Mouse (Mus musculus): ENCODE measurements at regions not wholly inside any gene's neighbourhood (a gene's known extent, or its start where the extent isn't known, plus 50 kb on each side); places are given as distances from the start of the nearest gene placed in this dataset.

DNA sequence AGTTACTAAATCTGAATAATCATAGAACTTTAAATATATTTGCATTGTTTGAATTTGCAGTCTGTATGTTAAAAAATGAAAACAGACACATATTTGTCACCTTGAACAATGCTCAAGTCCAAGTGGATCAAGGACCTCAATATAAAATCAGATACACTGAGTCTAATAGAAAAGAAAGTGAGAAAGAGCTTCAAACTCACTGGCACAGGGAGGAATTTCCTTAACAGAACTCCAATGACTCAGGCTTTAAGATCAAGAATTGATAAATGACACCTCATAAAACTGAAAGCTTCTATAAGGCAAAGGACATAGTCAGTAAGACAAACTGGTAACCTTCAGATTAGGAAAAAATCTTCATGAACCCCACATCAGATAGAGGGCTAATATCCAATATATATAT lies 161.8 kb upstream of the Cdh9 start:
- H3K27me3 ChIP-seq (replicated peaks; ENCODE audit: control insufficient read depth, insufficient read depth, low read length) = no peaks in the 10 kb centered on the region
- no peaks in the 10 kb centered on the region for H3K36me3 ChIP-seq (ENCODE audit: control insufficient read depth, insufficient read depth)
- no peaks in the 10 kb centered on the region for H3K9me3 ChIP-seq (ENCODE audit: control insufficient read depth)
- ATAC-seq = peak; percentile 59
- no peak for TF ChIP-seq CTCF (IDR thresholded peaks at IDR 0.05; ENCODE audit: low read depth)
- no peak overlapping the region for H3K4me2 ChIP-seq (replicated peaks; ENCODE audit: low read depth)
- no peak overlapping the region for H3K9ac ChIP-seq (ENCODE audit: low read depth, low read length)
- H3K4me1 ChIP-seq (replicated peaks; ENCODE audit: control insufficient read depth, insufficient read depth, low read length) = no peaks in the 10 kb centered on the region
- no peak overlapping the region for H3K4me3 ChIP-seq (ENCODE audit: low read depth, low read length)
- no peak overlapping the region for H3K27ac ChIP-seq (ENCODE audit: low read depth, low read length)

DNA sequence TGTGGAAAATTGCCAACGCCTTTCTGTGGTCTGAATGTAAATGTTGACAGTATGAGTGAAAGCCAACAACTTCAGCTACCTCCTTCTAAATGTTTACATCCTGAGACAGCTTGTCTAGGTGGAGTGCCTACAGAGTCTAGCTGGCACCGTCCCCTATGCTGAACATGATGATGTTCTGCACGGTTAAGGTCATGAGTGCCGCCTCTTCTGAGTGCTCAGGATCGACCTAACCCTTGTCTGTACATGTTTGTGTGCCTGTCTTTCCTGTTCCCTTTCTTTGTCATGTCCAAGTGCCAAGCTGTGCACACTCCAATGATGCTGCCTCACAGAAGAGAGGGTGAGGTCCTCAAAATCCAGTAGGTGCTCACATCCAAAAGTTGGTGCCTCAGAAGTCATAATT lies 111.7 kb upstream of the Cdh9 start:
- TF ChIP-seq CTCF (IDR thresholded peaks at IDR 0.05; ENCODE audit: low read depth) = no peak
- no peak overlapping the region for H3K9ac ChIP-seq (ENCODE audit: low read depth, low read length)
- ATAC-seq = no peak
- no peaks in the 10 kb centered on the region for H3K36me3 ChIP-seq (ENCODE audit: control insufficient read depth, insufficient read depth)
- no peak overlapping the region for H3K27ac ChIP-seq (ENCODE audit: low read depth, low read length)
- H3K27me3 ChIP-seq (replicated peaks; ENCODE audit: control insufficient read depth, insufficient read depth, low read length) = no peaks in the 10 kb centered on the region
- no peak overlapping the region for H3K4me3 ChIP-seq (ENCODE audit: low read depth, low read length)
- no peaks in the 10 kb centered on the region for H3K4me1 ChIP-seq (replicated peaks; ENCODE audit: control insufficient read depth, insufficient read depth, low read length)
- no peak overlapping the region for H3K4me2 ChIP-seq (replicated peaks; ENCODE audit: low read depth)
- no peaks in the 10 kb centered on the region for H3K9me3 ChIP-seq (ENCODE audit: control insufficient read depth)
- WGBS = 76% methylated on average over 5 of the region's 5 CpGs

DNA sequence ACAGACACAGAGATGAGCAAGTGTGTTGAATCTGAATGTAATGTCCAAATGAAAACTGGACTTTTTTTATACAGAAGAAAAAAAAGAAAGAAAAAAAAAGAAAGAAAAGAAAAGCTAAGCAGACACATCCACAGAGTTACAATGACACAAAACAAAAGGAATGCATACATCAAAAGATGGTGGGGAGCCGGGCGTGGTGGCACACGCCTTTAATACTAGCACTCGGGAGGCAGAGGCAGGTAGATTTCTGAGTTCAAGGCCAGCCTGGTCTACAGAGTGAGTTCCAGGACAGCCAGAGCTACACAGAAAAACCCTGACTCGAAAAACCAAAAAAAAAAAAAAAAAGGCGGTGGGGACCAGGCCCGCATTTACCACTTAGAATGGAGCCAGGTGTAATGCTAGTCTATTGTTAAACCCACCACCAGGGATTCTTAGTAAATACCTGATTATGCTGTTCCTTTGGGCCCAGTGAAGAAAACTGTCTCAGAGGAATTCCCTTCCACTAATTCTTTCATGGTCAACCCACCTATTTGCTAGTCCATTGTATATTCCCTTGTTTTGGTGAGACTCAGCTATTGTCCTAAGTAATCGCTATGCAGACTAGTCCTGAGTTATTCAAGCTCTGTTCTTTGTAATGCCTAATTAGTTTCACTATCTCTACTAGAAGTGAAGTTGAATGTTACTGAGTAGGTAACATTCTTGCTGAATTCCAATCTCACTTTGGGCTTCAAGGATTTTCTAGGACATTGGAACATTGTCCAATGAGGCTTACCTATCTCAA lies 99.0 kb upstream of the Cdh9 start:
- no peaks in the 10 kb centered on the region for H3K36me3 ChIP-seq (ENCODE audit: control insufficient read depth, insufficient read depth)
- no peak overlapping the region for H3K4me2 ChIP-seq (replicated peaks; ENCODE audit: low read depth)
- H3K27me3 ChIP-seq (replicated peaks; ENCODE audit: control insufficient read depth, insufficient read depth, low read length) = no peaks in the 10 kb centered on the region
- no peak for TF ChIP-seq CTCF (IDR thresholded peaks at IDR 0.05; ENCODE audit: low read depth)
- no peak overlapping the region for H3K27ac ChIP-seq (ENCODE audit: low read depth, low read length)
- H3K4me3 ChIP-seq (ENCODE audit: low read depth, low read length) = no peak overlapping the region
- no peak for ATAC-seq
- WGBS = 92% methylated on average over 8 of the region's 8 CpGs
- no peaks in the 10 kb centered on the region for H3K4me1 ChIP-seq (replicated peaks; ENCODE audit: control insufficient read depth, insufficient read depth, low read length)
- no peaks in the 10 kb centered on the region for H3K9me3 ChIP-seq (ENCODE audit: control insufficient read depth)
- no peak overlapping the region for H3K9ac ChIP-seq (ENCODE audit: low read depth, low read length)

DNA sequence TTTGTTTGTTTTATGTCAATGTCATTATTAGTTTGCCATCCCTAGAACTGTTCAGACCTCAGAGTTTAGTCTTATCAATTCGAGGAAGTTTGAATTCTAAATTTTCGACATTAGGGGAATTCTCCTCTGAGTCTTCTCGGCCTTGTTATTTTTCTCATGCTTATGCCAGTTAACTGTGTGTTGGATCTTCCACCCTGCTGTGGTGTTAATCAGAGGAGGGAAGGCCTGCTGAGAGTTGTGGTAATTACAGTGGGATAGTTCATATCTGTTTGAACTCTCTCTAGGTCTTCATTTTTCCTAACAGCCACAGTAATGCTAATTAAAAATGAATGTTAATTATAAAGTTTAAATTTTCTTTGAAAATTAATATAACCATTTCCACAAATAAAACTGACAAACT lies 88.9 kb upstream of the Cdh9 start:
- no peak for ATAC-seq
- no peak overlapping the region for H3K27ac ChIP-seq (ENCODE audit: low read depth, low read length)
- no peaks in the 10 kb centered on the region for H3K4me1 ChIP-seq (replicated peaks; ENCODE audit: control insufficient read depth, insufficient read depth, low read length)
- no peaks in the 10 kb centered on the region for H3K27me3 ChIP-seq (replicated peaks; ENCODE audit: control insufficient read depth, insufficient read depth, low read length)
- TF ChIP-seq CTCF (IDR thresholded peaks at IDR 0.05; ENCODE audit: low read depth) = no peak
- H3K4me2 ChIP-seq (replicated peaks; ENCODE audit: low read depth) = no peak overlapping the region
- H3K9ac ChIP-seq (ENCODE audit: low read depth, low read length) = no peak overlapping the region
- no peaks in the 10 kb centered on the region for H3K9me3 ChIP-seq (ENCODE audit: control insufficient read depth)
- H3K36me3 ChIP-seq (ENCODE audit: control insufficient read depth, insufficient read depth) = no peaks in the 10 kb centered on the region
- no peak overlapping the region for H3K4me3 ChIP-seq (ENCODE audit: low read depth, low read length)
- WGBS = 58% methylated on average over 3 of the region's 3 CpGs

DNA sequence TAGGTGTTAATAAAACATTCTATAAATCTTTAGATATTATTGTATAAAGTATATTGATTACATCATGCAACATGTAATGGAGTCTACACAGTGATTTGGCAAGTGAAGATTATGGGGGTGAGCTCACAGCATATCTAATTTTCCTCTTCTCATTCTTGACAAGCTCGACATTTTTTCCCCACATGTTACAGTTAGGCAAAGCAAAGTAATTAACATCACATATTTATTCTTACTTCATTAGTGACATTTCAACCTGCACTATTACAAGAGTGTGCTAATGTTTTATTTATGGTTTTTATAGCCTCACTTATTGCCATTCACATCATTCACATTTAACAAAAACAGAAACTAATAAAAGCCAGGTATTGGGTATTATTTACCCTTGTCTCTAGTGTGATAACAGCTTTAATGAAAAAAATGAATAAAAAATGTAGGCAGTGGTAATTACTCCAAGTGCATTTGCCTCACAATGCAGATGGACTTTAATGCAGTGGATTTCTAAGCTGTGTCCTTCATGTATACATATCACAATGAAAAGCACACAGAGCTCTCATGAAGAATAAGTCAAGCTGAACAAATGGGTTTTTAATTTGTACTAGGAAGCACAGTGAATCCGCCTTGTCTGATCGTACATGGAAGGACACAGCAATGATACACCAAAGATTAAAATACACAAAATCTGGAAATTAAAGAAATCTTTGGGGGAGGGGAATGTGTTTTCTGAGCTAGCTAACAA lies 75.5 kb upstream of the Cdh9 start:
- H3K27me3 ChIP-seq (replicated peaks; ENCODE audit: control insufficient read depth, insufficient read depth, low read length) = no peaks in the 10 kb centered on the region
- TF ChIP-seq CTCF (IDR thresholded peaks at IDR 0.05; ENCODE audit: low read depth) = no peak
- no peak overlapping the region for H3K9ac ChIP-seq (ENCODE audit: low read depth, low read length)
- no peak overlapping the region for H3K27ac ChIP-seq (ENCODE audit: low read depth, low read length)
- H3K4me1 ChIP-seq (replicated peaks; ENCODE audit: control insufficient read depth, insufficient read depth, low read length) = no peaks in the 10 kb centered on the region
- 74% methylated on average over 3 of the region's 3 CpGs for WGBS
- no peak overlapping the region for H3K4me2 ChIP-seq (replicated peaks; ENCODE audit: low read depth)
- H3K4me3 ChIP-seq (ENCODE audit: low read depth, low read length) = no peak overlapping the region
- no peak for ATAC-seq
- H3K9me3 ChIP-seq (ENCODE audit: control insufficient read depth) = no peaks in the 10 kb centered on the region
- H3K36me3 ChIP-seq (ENCODE audit: control insufficient read depth, insufficient read depth) = no peaks in the 10 kb centered on the region

DNA sequence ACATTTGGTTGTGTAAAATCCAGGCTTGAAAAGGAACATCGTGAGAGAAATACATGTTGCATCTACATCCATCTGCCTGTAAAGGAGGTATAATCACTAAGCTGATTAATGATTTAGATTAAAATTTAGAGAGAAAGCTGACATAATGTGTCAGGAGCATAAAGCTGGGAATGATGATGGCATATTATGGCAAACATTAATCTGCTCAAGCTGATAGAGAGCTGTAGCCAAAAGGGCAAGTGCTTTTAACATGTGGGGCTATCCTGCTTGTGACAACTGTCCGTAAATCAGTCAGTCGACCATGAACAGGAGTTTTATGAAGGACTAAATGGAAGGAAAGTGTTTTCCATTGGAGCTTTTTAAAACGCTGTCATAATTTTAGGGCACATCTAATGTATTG lies 74.9 kb upstream of the Cdh9 start:
- Histone ChIP-seq H3K4me3 (ENCODE audit: low read depth, low read length) (no peak overlapping the region), H3K27ac (ENCODE audit: low read depth, low read length) (no peak overlapping the region), H3K9me3 (ENCODE audit: control insufficient read depth) (no peaks in the 10 kb centered on the region), H3K4me2 (replicated peaks; ENCODE audit: low read depth) (no peak overlapping the region), H3K36me3 (ENCODE audit: control insufficient read depth, insufficient read depth) (no peaks in the 10 kb centered on the region), H3K4me1 (replicated peaks; ENCODE audit: control insufficient read depth, insufficient read depth, low read length) (no peaks in the 10 kb centered on the region), H3K9ac (ENCODE audit: low read depth, low read length) (no peak overlapping the region), H3K27me3 (replicated peaks; ENCODE audit: control insufficient read depth, insufficient read depth, low read length) (no peaks in the 10 kb centered on the region)
- 83% methylated on average over 4 of the region's 4 CpGs for WGBS
- TF ChIP-seq CTCF (IDR thresholded peaks at IDR 0.05; ENCODE audit: low read depth) = no peak
- ATAC-seq = no peak

All from intestine, postnatal 0 days (tissue).